Mouse (Mus musculus): ENCODE data around the gene Armc2. TPM values are rescaled to one million over a fixed set of nuclear protein-coding genes. Genes with fewer than 3 reads are reported as not detected.
A peak's percentile ranks its signal among the peaks of the same experiment; 100 is the strongest.

Gene Armc2
- polyA plus RNA-seq, 1 experiment from 2014 or later, result 2.0 TPM

DNA sequence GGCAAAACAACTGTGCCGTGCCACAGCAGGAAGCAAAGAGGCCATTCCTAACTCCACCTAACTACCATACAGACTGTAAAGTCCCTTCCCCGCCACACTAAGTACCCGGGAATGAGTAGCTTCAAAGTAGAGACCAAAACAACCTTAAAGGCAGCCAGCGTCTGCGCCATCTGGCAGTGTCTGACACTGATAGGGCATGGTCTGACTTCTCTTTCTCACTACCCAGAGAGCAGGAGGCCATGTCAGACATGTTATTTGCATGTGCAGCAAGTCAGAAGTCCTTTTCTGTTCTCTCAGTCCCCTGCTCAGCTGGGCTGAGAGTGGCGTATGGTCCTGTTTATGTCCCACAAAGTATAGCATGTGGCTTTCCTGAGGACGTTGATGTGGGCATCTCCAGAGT, 23.8 kb upstream of the Armc2 start:
- DNase-seq (ENCODE audit: low spot score), result no peak
- H3K27me3 ChIP-seq (replicated peaks; ENCODE audit: low read depth, poor library complexity, severe bottlenecking), result no peaks in the 10 kb centered on the region
- H3K4me3 ChIP-seq, result no peak overlapping the region
- H3K27ac ChIP-seq (replicated peaks), result peak overlapping the region; percentile 72
- no peaks in the 10 kb centered on the region for H3K9me3 ChIP-seq
- no peaks in the 10 kb centered on the region for H3K36me3 ChIP-seq (replicated peaks)
- H3K4me1 ChIP-seq, result peaks cover 43% of the 10 kb centered on the region
- 58% methylated on average over 7 of the region's 7 CpGs for WGBS

GRCm38 (mm10) chr10:42038571-42038970, 20.3 kb upstream of the Armc2 start:
- Histone ChIP-seq H3K27me3 (replicated peaks; ENCODE audit: low read depth, poor library complexity, severe bottlenecking) (no peaks in the 10 kb centered on the region; the same call in 1 of the 2 replicates), H3K9me3 (no peaks in the 10 kb centered on the region), H3K4me1 (peaks cover 66% of the 10 kb centered on the region), H3K27ac (replicated peaks) (no peak overlapping the region), H3K36me3 (replicated peaks) (no peaks in the 10 kb centered on the region), H3K4me3 (no peak overlapping the region)
- DNase-seq (ENCODE audit: low spot score), result peak; percentile 43
- WGBS, result 29% methylated on average over 10 of the region's 10 CpGs

DNA sequence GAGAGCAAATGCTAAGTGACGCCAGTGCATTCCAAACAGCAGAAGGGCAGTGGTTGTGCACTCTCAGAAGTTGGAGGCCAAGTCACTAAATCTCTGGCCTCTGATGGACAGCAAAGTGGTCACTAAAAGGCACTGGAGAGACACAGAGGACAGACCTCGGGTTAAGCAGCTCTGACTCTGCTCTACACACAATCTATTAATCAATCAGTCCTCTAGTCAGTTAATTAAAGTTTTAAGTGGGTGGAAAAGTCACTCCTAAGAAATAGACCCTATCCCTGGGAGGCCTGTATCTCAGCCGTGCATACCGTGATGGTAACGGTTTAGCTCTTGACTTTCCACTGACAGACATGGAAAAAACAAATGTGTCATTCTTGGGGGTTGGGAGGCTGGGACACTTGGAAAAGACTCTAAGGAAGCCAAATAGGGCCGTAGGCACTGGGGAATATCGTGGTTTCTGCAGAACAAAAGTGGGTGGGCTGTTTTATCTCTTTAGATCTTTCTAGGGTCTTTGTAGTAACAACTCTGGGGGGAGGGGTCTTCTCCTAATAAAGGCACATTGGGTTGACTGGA, 19.1 kb upstream of the Armc2 start:
- peaks cover 3% of the 10 kb centered on the region; the same call in 1 of the 2 replicates for H3K27me3 ChIP-seq (replicated peaks; ENCODE audit: low read depth, poor library complexity, severe bottlenecking)
- H3K9me3 ChIP-seq, result no peaks in the 10 kb centered on the region
- WGBS, result 54% methylated on average over 7 of the region's 7 CpGs
- no peak for DNase-seq (ENCODE audit: low spot score)
- H3K4me3 ChIP-seq, result no peak overlapping the region
- H3K27ac ChIP-seq (replicated peaks), result no peak overlapping the region; the same call in 1 of the 2 replicates
- peaks cover 54% of the 10 kb centered on the region for H3K4me1 ChIP-seq
- no peaks in the 10 kb centered on the region for H3K36me3 ChIP-seq (replicated peaks)

GRCm38 (mm10) chr10:42036846-42037245, 18.6 kb upstream of the Armc2 start:
- no peaks in the 10 kb centered on the region for H3K36me3 ChIP-seq (replicated peaks)
- no peak for DNase-seq (ENCODE audit: low spot score)
- H3K27ac ChIP-seq (replicated peaks), result no peak overlapping the region
- H3K4me3 ChIP-seq, result no peak overlapping the region
- H3K27me3 ChIP-seq (replicated peaks; ENCODE audit: low read depth, poor library complexity, severe bottlenecking), result peaks cover 8% of the 10 kb centered on the region; the same call in 1 of the 2 replicates
- H3K4me1 ChIP-seq, result peaks cover 49% of the 10 kb centered on the region
- no peaks in the 10 kb centered on the region for H3K9me3 ChIP-seq
- 56% methylated on average over 4 of the region's 4 CpGs for WGBS

DNA sequence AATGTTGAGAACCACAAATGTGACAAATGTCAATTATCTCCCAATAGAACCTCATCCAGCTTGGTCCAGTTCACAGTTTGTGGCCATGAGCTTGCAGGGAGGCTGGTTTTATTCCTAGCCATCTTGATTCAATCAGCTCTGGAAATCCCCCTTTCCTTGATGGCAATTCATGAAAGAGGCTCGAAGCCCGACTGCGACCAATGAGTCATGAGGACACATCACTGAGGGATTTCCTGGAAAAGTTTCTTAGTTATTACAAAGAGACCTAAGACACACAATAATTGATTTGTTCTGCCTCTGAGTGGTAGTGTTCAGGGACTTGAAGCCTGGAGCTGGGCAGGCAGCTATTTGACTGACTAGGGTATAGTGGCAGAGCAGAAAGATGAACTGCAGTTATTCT, 15.3 kb upstream of the Armc2 start:
- peak overlapping the region; percentile 35 for H3K27ac ChIP-seq (replicated peaks)
- H3K27me3 ChIP-seq (replicated peaks; ENCODE audit: low read depth, poor library complexity, severe bottlenecking), result peaks cover 15% of the 10 kb centered on the region; the same call in 1 of the 2 replicates
- whole genome bisulfite sequencing, result 48% methylated on average over 3 of the region's 3 CpGs
- H3K36me3 ChIP-seq (replicated peaks), result no peaks in the 10 kb centered on the region
- H3K9me3 ChIP-seq, result no peaks in the 10 kb centered on the region
- H3K4me3 ChIP-seq, result no peak overlapping the region
- DNase-seq (ENCODE audit: low spot score), result no peak
- H3K4me1 ChIP-seq, result peaks cover 49% of the 10 kb centered on the region

GRCm38 (mm10) chr10:42031021-42031420, 12.8 kb upstream of the Armc2 start:
- H3K4me3 ChIP-seq, result peak overlapping the region; percentile 34
- 20% methylated on average over 16 of the region's 16 CpGs for WGBS
- H3K27me3 ChIP-seq (replicated peaks; ENCODE audit: low read depth, poor library complexity, severe bottlenecking), result peaks cover 17% of the 10 kb centered on the region; the same call in 1 of the 2 replicates
- no peaks in the 10 kb centered on the region for H3K36me3 ChIP-seq (replicated peaks)
- peak; percentile 83 for DNase-seq (ENCODE audit: low spot score)
- peaks cover 39% of the 10 kb centered on the region for H3K4me1 ChIP-seq
- no peaks in the 10 kb centered on the region for H3K9me3 ChIP-seq
- H3K27ac ChIP-seq (replicated peaks), result peak overlapping the region; percentile 49

DNA sequence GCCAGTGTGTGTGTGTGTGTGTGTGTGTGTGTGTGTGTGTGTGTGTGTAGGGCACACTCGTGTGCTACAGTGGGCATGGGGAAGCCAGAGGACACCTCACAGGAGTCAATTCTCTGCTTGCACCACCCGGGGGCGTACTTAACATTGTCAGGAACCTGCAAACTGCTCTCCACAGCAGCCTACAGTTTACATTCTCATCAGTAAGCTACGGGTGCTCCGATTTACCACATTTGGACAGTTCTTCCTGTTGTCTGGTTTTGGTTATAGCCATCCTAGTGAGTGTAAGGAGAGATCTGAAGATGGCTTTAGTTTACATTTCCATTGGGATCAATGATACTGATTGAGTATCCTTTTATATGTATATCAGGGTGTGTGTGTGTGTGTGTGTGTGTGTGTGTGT, 11.3 kb upstream of the Armc2 start:
- H3K36me3 ChIP-seq (replicated peaks), result no peaks in the 10 kb centered on the region
- no peaks in the 10 kb centered on the region for H3K9me3 ChIP-seq
- no peak overlapping the region for H3K27ac ChIP-seq (replicated peaks)
- 74% methylated on average over 5 of the region's 5 CpGs for WGBS
- DNase-seq (ENCODE audit: low spot score), result no peak
- no peak overlapping the region for H3K4me3 ChIP-seq
- peaks cover 20% of the 10 kb centered on the region; the same call in 1 of the 2 replicates for H3K27me3 ChIP-seq (replicated peaks; ENCODE audit: low read depth, poor library complexity, severe bottlenecking)
- H3K4me1 ChIP-seq, result peaks cover 30% of the 10 kb centered on the region

DNA sequence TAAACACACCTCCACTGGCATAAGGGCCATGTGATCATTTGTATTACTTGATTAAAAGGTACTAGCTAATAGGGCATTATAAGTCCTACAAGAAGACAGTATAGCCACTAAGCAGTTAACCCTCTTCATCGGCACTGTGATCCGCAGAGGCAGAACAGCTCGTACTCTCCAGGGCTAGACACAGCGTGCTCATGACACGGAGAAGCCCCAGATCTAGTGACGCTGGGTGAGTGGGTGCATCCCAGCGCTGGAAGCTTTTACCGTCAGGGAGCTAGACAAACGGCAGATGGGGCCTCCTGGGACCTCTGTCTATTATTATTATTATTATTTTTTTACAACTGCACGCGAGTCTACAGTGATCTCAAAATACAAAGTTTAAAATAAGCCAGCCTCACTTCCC, 9.1 kb upstream of the Armc2 start:
- Histone ChIP-seq H3K4me3 (no peak overlapping the region), H3K27me3 (replicated peaks; ENCODE audit: low read depth, poor library complexity, severe bottlenecking) (peaks cover 17% of the 10 kb centered on the region; the same call in 1 of the 2 replicates), H3K9me3 (no peaks in the 10 kb centered on the region), H3K36me3 (replicated peaks) (no peaks in the 10 kb centered on the region), H3K27ac (replicated peaks) (no peak overlapping the region), H3K4me1 (peaks cover 24% of the 10 kb centered on the region)
- DNase-seq (ENCODE audit: low spot score), result no peak
- 85% methylated on average over 11 of the region's 11 CpGs for WGBS

DNA sequence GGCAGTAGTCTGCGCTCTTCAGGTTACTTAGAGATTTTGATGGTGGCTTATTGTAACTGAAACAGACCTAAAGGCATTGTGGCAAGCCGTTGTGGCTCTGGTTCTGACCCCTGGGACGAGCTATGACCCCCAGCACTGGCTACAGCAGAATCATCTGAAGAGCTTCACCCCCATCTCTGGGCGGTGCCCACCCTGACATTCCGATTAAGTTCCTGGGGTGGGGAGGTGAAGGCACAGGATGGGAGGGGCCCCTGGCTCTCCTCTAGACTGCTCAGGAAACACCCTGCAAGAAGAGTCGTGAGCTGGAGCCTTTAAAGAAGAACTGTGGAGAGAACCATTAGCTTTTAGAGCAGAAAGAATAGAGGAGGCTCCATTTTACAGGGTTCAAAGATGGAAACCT, 6.2 kb upstream of the Armc2 start:
- H3K9me3 ChIP-seq, result no peaks in the 10 kb centered on the region
- 69% methylated on average over 6 of the region's 6 CpGs for WGBS
- no peaks in the 10 kb centered on the region for H3K36me3 ChIP-seq (replicated peaks)
- H3K4me1 ChIP-seq, result peaks cover 17% of the 10 kb centered on the region
- H3K27ac ChIP-seq (replicated peaks), result no peak overlapping the region
- no peak for DNase-seq (ENCODE audit: low spot score)
- peaks cover 13% of the 10 kb centered on the region; the same call in 1 of the 2 replicates for H3K27me3 ChIP-seq (replicated peaks; ENCODE audit: low read depth, poor library complexity, severe bottlenecking)
- no peak overlapping the region for H3K4me3 ChIP-seq

- Histone ChIP-seq H3K36me3 (replicated peaks) (no peaks in the 10 kb centered on the region), H3K4me3 (no peak overlapping the region), H3K9me3 (no peaks in the 10 kb centered on the region), H3K27ac (replicated peaks) (no peak overlapping the region), H3K4me1 (peaks cover 16% of the 10 kb centered on the region), H3K27me3 (replicated peaks; ENCODE audit: low read depth, poor library complexity, severe bottlenecking) (peaks cover 37% of the 10 kb centered on the region)
- 82% methylated on average over 9 of the region's 9 CpGs for WGBS
- DNase-seq (ENCODE audit: low spot score), result no peak
Observed at GRCm38 (mm10) chr10:42021536-42021935, 3.3 kb upstream of the Armc2 start.

DNA sequence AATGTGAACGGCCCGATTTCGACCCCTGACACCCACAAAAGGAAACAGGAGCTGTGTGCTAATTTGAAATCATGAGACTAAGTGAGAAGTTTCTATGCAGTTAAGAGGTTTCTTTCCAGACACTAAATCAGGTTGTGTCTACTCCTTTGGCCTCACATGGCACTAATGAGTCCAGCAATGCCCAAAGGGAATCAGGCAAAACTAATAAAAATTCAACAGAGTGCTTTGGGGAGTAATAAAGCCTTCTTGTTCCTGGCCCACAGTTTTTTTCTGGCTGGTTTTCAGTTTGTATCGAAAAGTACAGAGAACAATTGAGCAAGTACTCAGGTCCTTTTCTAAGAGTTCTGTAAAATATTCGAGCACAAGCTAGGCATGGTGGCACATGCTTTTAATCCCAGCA, 4.2 kb downstream of the Armc2 start:
- no peaks in the 10 kb centered on the region for H3K36me3 ChIP-seq (replicated peaks)
- H3K4me1 ChIP-seq, result peaks cover 12% of the 10 kb centered on the region
- H3K27ac ChIP-seq (replicated peaks), result no peak overlapping the region
- peaks cover 37% of the 10 kb centered on the region for H3K27me3 ChIP-seq (replicated peaks; ENCODE audit: low read depth, poor library complexity, severe bottlenecking)
- no peak for DNase-seq (ENCODE audit: low spot score)
- no peaks in the 10 kb centered on the region for H3K9me3 ChIP-seq
- WGBS, result 84% methylated on average over 5 of the region's 5 CpGs
- H3K4me3 ChIP-seq, result no peak overlapping the region

DNA sequence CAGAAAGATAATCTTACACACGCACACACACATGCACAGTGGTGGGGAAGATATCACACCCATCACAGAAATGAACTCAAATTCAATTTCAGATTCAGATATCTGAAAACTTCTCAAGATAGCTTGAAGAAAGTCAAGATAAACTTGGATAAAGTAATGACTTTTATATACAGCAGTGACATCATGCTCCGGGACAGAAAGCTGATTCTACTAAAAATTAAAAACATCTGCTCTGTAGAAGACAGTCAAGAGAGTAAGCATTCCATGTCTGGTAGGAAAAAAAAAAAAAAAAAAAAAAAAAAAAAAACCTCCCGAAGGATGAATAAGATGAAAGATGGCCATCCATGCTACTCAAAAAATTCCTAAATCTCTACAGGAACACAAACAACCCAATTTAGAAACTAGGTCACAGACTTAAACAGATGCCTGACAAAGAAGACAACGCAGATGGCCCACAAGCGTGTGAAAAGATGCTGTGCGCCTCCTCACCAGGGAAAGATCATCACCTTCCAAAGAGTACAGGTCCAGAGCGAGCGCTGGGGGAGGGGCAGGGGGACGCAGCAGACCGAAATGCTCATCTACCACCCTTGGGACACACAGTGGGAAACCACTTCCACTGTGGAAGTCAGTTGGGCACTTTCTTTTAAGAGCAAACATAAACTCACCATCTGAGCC, 7.3 kb downstream of the Armc2 start:
- no peaks in the 10 kb centered on the region for H3K9me3 ChIP-seq
- H3K27me3 ChIP-seq (replicated peaks; ENCODE audit: low read depth, poor library complexity, severe bottlenecking), result peaks cover 9% of the 10 kb centered on the region
- no peak overlapping the region for H3K4me3 ChIP-seq
- WGBS, result 80% methylated on average over 10 of the region's 10 CpGs
- no peak for DNase-seq (ENCODE audit: low spot score)
- no peaks in the 10 kb centered on the region for H3K36me3 ChIP-seq (replicated peaks)
- H3K4me1 ChIP-seq, result no peaks in the 10 kb centered on the region
- no peak overlapping the region for H3K27ac ChIP-seq (replicated peaks)

DNA sequence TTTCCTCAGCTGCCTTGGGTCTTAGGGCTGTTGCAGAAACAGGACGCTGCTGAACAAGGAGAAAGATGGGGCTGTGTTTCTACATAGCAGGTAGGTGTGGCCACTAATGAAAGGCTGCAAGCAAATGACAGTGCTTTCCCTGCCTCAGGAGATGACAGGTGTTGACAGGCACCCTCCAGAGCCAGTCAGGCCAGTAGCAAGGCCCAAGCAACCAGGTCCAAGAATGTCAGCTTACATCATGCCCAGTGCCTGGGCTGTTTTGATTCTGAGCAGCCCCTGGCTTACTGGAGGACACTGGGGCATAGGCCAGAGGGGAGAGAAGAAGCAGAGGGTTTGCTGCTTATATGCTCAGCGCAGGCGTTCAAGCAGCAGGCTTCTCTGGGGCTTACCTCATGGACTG, 13.0 kb downstream of the Armc2 start:
- H3K4me1 ChIP-seq, result 0 out of 2 replicates have a peak, but pooled peaks cover 6% of the 10 kb centered on the region
- no peak overlapping the region for H3K4me3 ChIP-seq
- no peaks in the 10 kb centered on the region for H3K36me3 ChIP-seq (replicated peaks)
- 75% methylated on average over 3 of the region's 3 CpGs for WGBS
- H3K9me3 ChIP-seq, result no peaks in the 10 kb centered on the region
- H3K27me3 ChIP-seq (replicated peaks; ENCODE audit: low read depth, poor library complexity, severe bottlenecking), result 0 out of 2 replicates have a peak, but pooled peaks cover 5% of the 10 kb centered on the region
- no peak overlapping the region for H3K27ac ChIP-seq (replicated peaks)
- DNase-seq (ENCODE audit: low spot score), result no peak

All from embryonic facial prominence, embryonic 10.5 days (tissue).